20 mouse cellular contexts compared by ENCODE assay signal in genomic region chr7:96626338-96626737, GRCm38 (mm10).
DNase-seq lines count a peak whose midpoint lies in the region.
"Had no signal": no experiment of that assay in that cellular context is flagged by ENCODE, and none has a peak within 500 bp of the region (broad histone marks: within the 10 kb centered on the region; RNA-seq: fewer than 3 reads in every experiment).

No protein-coding gene starts in this region.

- intact Hi-C loops in gastrocnemius, postnatal 14 days (cut with DNase I; ENCODE audit: low total_unique reads), result no loop called here
- intact Hi-C loops in heart, postnatal 10 days (cut with DNase I), result no loop called here

- DNase-seq in gastrocnemius, postnatal 14 days, result peak; percentile 17
- no peak for DNase-seq in gastrocnemius, adult 8-10 months (ENCODE audit: low spot score in 2 of 2)
- DNase-seq in heart, postnatal 10 days, result peak; percentile 30 to 52
- no peak for DNase-seq in heart, adult 8-10 months (ENCODE audit: low spot score)
- DNase-seq in A20 (ENCODE audit: low read depth, low spot score) (peak; percentile 60), MN1 (ENCODE audit: low spot score) (peak; percentile 53)
- no peak for DNase-seq in layer of hippocampus, adult 9-11 months
- DNase-seq: adrenal gland, adult 8-10 months; B cell, adult 2 months; cerebellum, adult 2 months; cerebellum, postnatal 14 days; kidney, adult 11 months; kidney, postnatal 14 days; liver; lung, adult 2 months; midbrain, embryonic 14.5 days; retina, postnatal 1 day; right cerebral cortex, postnatal 14 days; thymus, adult 18-20 months; thymus, postnatal 25 days had no signal

Comparison
In these comparisons a context has a peak if more than half of its experiments do, and no peak if none do; other contexts are left out.
1. DNase-seq: peak in gastrocnemius, postnatal 14 days (single experiment), heart, postnatal 10 days (2 of 2), A20 (single experiment) and MN1 (single experiment); none in gastrocnemius, adult 8-10 months (0 of 2), heart, adult 8-10 months (single experiment) and layer of hippocampus, adult 9-11 months (single experiment).